Mouse (Mus musculus) gastrocnemius, postnatal 10 days (tissue): Measurements from ENCODE around the gene Gm49416. TPM values are rescaled to one million over a fixed set of nuclear protein-coding genes. Genes with fewer than 3 reads are reported as not detected.
A peak's percentile ranks its signal among the peaks of the same experiment; 100 is the strongest.
"Not testable (repeated sequence)": the region's sequence is repeated elsewhere in the genome, so short reads cannot be mapped to it uniquely, and the experiment has no call there.

ENCODE experiments used
- DNase-seq: peaks from one replicate; pipeline ENCODE4 v3.0.0; 2021; ENCODE audit warnings: mixed read lengths
- long read RNA-seq, 2 experiments: library from polyadenylated mRNA; stranded (forward); transcript quantifications; one replicate each; pipeline ENCODE4 v2.0.0; 2021
- total RNA-seq, 2 experiments: library from RNA; stranded (reverse); gene quantifications; 2 replicates each; pipeline ENCODE4 v1.2.3; 2021

Gm49416 gene
- total RNA-seq: 1 to 10 TPM in 1 of 2 experiments, not detected in 1; 3.3 TPM
- long read RNA-seq, experiment 1: 0 reads
- long read RNA-seq, experiment 2, partial matches to known transcripts: 0 of 2 reads
- long read RNA-seq, experiment 2, other reads (novel, unspliced or antisense): 1 of 2 reads

- peak; percentile 91 for DNase-seq
Observed at GRCm38 (mm10) chr19:8888511-8889385, at the start of gene Gm49416, which contains the start of gene 1810009A15Rik. TSS of gene Gm49416 (plus strand) at chr19:8888926. TSS of gene 1810009A15Rik (plus strand) at chr19:8888853.

- no peak for DNase-seq
Observed at GRCm38 (mm10) chr19:8839103-8839907, 49.4 kb upstream of the Gm49416 start, which contains the start of gene Gng3. TSS of gene Gng3 (minus strand) at chr19:8839194.

- peak; percentile 64 for DNase-seq
Observed at GRCm38 (mm10) chr19:8839908-8840791, 48.6 kb upstream of the Gm49416 start.

GRCm38 (mm10) chr19:8841012-8841411 is 47.7 kb upstream of the Gm49416 start:
- DNase-seq: no peak

GRCm38 (mm10) chr19:8842961-8843360 is 45.8 kb upstream of the Gm49416 start:
- no peak for DNase-seq

GRCm38 (mm10) chr19:8844371-8845129 is 44.2 kb upstream of the Gm49416 start:
- peak; percentile 86 for DNase-seq

- DNase-seq: no peak
Observed at GRCm38 (mm10) chr19:8848356-8848755, 40.4 kb upstream of the Gm49416 start.

- DNase-seq: peak; percentile 44
Observed at GRCm38 (mm10) chr19:8850402-8850901, 38.3 kb upstream of the Gm49416 start, which contains the start of gene Lrrn4cl. TSS of gene Lrrn4cl (plus strand) at chr19:8850768.

- DNase-seq: no peak
Observed at GRCm38 (mm10) chr19:8851639-8852038, 37.1 kb upstream of the Gm49416 start.

GRCm38 (mm10) chr19:8852236-8852928 is 36.3 kb upstream of the Gm49416 start:
- DNase-seq: peak; percentile 36

GRCm38 (mm10) chr19:8853117-8853516 is 35.6 kb upstream of the Gm49416 start:
- no peak for DNase-seq

GRCm38 (mm10) chr19:8857689-8858088 is 31.0 kb upstream of the Gm49416 start:
- peak; percentile 51 for DNase-seq

- DNase-seq: no peak
Observed at GRCm38 (mm10) chr19:8859018-8859417, 29.7 kb upstream of the Gm49416 start.

GRCm38 (mm10) chr19:8864265-8864664 is 24.5 kb upstream of the Gm49416 start:
- no peak for DNase-seq

GRCm38 (mm10) chr19:8870381-8870780 is 18.3 kb upstream of the Gm49416 start:
- not testable (repeated sequence) for DNase-seq

- DNase-seq: no peak
Observed at GRCm38 (mm10) chr19:8870838-8871237, 17.9 kb upstream of the Gm49416 start.

GRCm38 (mm10) chr19:8871267-8872186 is 17.2 kb upstream of the Gm49416 start, which contains the start of gene Ubxn1:
TSS of gene Ubxn1 (plus strand) at chr19:8871496.
- peak; percentile 93 for DNase-seq

- no peak for DNase-seq
Observed at GRCm38 (mm10) chr19:8872266-8872840, 16.4 kb upstream of the Gm49416 start.
